Mouse (Mus musculus): ENCODE results near the gene Maml2.

Maml2 gene

DNA sequence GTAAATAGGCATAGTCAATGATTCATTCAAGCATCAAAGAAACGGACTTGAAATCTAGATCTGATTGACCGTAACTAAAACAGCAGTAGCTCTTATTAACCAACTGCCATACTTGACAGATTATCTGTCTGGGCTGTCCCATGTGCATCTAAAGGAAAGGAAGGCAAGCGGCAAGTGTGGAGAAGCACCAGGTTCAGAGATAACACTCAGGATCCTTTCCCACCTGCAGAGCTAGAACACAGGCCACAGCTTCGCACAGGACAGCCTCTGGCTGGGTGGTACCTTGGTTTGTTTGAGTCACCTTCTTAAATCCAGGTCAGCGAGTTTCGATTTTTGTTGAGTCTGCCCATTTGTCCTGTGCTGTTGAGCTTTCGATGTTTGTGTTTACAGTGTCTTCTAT, 240.4 kb downstream of the Maml2 start:
- DNase-seq, result no peak

DNA sequence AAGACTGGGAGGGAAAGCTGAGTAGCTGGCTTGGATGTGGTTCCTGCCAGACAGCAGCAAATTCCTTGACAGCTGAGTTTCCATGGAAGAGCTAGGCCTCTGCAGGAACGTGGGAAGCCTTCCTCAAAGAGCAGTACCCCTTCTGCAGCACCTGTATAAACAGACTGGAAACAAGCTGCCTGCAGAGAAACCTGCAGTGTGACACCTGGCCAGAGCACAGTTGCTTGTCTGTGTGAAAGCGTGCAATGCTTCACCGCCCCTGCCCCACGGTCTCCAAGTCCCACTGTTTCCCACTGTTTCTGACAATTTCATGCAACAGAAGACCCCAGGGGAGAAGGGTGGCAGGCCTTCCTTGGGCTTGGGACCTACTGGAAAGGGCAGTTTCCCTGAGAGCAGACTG, 241.8 kb downstream of the Maml2 start:
- DNase-seq, result no peak

DNA sequence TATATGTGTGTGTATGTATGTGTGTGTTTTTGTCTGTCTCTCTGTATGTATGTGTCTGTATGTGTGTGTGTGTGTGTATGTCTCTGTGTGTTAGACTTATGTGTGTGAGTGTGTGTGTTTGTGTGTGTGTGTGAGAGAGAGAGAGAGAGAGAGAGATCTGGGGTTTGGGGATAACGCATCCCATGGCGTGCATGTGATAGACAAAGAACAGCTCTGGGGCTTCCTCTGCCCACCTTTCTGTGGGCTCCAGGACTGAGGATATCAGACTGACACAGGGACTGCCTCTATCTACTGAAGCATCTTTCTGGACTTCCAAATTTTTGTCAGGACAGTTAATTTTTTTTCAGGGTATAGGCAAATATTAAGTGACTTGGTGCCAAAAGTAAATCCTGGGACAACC, 242.5 kb downstream of the Maml2 start:
- DNase-seq, result no peak

DNA sequence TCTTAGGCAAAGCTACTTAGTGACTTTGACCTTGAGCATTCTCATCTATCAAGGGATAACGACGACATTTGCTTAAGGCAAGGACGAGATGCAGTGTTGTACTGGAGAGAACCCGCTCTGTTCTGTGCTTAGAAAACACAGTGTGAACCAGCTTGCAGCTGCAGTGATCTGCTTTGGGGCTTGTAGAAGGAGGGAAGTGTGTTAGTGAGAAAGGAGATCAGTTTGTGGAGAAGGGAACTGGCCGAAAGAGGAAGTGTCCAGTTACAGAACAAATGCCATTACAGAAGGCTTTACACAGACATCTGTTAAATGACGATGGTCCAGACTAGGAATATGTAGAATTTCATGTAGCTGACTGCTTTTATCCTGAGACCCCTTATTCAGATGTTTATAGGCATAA, 243.0 kb downstream of the Maml2 start:
- no peak for DNase-seq

DNA sequence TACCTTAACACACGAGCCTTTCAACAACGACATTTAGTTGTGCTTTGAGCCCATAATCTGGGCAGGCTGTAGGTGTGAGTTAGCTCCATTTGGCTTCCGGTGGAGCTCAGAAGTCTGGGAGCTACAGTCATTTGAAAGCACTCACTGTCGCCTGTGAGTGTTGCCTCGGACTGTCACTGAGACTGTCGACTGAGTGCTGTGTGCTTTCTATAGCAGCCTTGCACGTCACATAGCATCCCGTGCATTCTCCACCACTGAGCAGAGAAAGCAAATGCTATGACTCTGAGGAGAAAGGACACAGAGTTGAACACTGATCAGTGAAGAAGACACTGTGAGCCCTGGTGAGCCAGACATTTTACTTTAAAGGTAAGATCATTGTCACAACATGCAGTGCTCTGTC, 245.4 kb downstream of the Maml2 start:
- no peak for DNase-seq

DNA sequence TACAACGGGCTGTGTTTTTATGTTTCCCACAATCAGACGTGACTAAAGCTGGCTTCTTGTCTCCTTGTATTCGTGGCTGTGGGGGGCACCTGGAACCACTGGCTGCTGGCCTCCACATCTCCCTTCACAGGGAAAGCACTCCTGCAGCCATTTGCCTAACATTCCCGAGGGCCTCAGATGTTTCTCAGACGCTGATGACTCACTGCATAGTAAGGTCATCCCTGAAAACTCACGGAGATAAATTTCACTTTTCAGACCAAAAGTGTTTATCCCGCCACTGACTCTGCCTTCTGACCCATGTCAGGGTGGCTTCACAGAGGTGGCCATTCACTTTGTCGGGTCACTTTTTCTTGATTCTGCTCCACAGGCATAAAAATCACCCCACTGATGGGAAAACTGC, 246.4 kb downstream of the Maml2 start:
- DNase-seq, result no peak

DNA sequence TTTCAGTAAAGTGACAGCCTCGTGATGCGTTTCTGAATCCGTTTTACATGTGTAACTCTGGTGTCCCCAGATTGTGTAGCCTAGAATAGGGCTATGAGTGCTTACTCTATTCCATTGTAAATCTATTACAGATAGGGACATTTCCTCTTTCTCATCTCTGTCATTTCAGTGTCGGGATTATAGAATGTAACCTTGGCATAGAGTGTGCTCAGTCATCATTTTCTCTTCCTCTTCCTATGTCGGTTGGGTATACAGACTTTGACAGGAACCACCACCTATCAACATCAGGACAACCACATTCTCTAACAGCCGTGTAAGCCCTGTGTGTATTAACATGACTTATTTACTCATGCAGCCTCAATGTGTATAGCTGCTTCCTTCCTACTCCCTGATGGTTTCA, 248.0 kb downstream of the Maml2 start:
- DNase-seq, result no peak

DNA sequence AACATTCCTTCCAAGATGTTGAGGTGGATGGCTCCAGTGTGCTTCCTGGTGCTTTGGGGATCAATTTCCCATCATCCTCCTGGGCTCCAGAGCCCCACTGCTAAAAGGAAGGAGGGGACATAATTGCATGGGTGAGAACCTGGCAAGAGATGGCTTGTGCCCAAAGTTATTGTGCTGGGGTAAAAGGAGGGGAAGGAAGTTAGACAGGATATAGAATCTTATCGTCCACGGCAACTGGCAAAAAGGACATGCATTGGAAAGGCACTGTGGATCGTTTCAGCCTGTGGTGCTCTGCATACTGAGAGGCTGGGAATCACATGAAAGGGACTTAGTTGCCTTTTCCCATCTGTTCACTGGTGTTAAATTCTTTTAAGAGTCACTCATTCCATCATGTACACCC, 252.2 kb downstream of the Maml2 start:
- DNase-seq, result no peak

DNA sequence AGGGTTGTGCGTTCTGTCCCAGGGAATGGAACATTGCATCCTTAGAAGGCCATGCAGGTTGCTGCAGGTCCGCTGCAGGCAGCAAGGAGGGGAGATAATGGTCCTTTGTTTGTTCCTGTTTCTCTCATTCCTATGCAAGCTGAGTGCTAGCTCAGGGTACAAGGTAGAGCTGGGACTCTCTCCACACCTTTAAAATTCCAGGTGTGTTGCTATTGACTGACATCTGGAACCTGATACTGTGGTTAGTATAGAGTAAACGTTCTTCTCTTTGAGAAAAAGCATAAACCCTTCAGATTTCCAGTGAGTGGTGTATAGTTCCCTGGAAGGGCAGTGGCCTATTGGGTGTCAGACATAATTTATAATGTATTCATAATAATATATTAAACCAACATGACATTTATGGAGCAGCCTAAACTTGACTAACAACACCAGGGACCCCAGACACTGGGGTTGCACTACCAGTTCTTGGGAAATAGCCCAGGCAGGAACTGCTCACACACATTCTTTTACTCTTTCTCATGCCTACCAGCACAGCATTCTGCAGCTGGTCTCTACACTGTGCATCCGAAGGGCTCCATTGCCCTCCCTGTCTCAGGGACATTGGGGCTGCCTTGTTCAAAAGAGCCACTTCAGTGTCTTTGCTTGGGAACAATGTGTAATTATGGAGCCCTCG, 254.8 kb downstream of the Maml2 start:
- DNase-seq, result no peak

DNA sequence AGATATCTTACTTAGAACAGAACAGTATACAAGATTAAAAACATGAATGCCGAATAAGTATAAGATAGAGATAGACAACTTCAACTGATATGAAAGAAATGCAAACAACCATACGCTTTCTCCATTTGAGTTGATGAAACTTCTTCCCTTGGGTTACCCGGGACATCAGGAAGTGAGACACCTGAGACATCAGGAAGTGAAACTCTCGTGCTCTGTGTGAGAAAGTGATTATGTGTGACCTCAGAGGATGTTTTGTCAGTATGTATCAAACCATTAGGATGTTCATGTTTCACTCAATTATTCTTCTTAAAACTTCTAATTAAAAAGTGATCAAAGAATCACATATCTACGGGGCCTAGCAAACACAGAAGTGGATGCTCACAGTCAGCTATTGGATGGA, 257.0 kb downstream of the Maml2 start:
- DNase-seq, result no peak

DNA sequence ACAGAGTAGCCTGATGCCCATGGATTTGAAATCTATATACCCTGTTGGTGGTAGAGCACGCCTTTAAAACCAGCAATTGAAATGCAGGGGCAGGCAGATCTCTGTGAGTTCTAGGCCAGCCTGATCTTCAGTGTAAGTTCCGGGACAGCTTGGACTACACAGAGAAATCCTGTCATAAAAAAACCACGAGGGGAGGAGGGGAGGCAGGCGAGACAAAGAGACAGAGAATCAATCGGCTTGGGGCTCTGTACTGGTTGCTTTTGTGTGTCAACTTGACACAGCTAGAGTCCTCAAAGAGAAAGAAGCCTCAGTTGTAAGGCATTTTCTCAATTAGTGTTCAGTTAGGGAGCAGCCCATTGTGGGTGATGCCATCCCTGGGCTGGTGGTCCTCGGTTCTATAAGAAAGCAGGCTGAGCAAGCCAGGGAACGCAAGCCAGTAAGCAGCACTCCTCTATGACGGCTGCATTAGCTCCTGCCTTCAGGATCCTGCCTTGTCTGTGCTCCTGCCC, 258.3 kb downstream of the Maml2 start:
- DNase-seq, result no peak

DNA sequence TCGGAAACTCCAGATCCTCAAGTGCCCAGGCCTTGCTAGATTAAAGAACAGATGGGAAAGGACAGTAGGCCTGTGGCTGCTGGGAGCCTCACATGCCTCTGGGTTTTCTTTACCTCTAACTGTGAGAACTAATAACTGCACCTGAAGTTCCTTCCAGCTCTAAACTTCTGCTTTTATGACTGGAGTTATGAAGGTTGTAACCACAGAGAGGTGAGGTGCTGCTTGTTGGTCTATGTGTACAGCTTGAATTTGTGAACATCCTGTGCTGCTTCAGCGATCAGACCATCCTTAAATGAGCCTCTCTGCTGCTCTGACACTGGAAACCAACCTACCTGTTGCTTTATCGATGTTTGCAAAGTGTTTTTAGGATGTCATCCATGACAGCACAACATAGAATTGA, 258.9 kb downstream of the Maml2 start:
- no peak for DNase-seq

DNA sequence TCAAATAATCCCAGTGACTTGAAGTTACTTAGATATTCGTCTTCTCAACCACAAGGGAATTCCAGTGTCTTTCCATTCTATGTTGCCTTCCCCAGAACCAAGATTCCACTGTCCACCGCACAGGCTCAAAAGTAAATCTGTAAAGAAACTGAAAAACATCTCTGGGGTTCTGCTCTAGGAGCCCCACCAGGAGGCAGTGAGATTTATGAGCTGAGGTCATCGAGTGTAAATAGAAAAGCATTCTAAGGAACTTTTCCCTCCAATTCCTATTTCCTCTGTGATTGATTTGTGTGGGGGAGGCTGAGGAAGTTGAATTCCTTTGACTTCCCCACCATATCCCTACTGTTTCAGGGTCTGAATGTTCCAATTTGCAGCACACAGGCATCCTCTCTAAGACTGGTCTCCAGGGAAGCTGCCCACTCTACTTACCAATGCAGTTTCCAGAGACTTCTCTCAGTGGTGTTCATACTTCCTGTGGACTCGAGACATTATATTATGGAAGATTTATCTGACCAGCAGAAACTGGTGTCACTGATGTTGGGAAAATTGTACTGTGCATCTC, 261.1 kb downstream of the Maml2 start:
- DNase-seq, result no peak

DNA sequence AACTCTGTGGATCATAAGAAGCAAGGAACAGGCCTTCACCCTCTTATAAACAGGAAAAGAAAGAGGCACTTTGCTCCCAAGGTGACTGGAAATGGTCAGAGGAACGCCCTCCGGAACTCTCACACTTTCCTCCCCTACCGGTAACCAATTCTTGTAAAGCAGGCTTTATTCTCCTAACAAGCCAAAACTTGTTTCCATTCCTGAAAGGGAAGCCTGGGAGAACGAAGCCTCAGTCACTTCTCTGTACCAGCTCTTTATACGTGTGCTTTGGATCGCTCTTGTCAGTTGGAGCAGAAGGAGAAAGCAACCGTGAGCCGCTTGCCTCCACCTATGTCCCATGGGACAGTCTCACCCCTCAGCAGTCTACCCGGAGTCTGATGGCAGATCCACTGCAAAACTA, 262.9 kb downstream of the Maml2 start:
- no peak for DNase-seq

DNA sequence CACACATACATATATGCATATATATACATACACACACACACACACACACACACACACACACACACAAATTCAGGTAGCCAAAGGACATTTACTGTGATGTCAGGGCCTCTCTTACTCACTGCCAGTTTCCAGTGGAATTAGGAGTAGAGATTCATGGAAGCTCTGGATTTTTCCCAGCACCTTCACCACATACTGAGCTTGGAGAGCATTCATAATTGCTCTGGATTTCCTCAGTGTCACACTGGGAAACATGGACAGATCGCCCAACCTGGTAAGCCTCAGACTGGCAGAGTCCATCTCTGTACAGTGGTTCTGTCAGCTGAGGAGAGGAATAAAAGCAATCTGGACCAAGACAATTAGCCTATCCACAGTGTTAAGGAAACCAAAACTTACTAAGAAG, 263.6 kb downstream of the Maml2 start:
- no peak for DNase-seq

DNA sequence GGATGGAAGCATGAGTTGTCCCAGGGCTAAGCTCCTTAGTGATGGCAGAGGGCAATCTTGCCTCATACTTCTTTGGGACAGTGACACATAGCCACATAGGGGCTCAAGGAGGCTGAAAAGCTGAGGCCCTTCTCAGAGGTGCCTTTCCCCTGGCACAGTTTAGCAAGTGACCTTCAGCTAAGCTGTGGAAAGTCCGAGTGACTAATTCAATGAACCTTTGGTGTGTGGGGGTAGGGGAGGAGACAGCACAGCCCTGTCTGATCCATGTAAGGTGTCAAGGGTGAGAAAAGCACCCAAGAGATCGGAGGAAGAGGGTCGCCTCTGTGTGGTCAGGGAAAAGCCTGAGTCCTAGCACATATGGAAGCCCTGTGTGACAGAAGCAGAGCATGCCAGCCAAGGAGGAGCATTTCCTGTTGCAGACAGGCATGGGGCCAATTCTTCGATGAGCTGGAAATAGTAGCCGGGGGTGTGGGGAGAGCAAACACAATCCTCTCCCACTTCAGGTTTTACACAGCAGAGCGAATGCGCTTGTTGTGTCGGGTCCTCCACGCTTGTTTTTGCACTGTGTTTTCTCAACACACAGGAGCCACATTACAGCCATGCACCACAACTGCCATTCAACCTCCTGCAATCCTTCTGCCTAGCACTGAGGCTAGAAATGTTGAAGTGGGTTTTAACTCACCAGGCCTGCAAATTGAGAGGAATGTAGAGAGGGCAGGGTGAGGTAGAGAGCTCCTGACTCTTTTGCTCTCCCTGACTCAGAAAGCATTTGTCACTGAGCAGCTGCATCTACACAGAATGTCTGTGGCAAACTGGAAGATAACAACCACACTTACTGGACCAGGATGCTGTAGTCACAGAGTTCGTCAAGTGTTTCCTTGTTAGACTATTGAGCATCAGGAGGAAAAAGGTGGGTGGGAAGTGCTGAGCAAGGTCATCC, 266.0 kb downstream of the Maml2 start:
- DNase-seq, result no peak

DNA sequence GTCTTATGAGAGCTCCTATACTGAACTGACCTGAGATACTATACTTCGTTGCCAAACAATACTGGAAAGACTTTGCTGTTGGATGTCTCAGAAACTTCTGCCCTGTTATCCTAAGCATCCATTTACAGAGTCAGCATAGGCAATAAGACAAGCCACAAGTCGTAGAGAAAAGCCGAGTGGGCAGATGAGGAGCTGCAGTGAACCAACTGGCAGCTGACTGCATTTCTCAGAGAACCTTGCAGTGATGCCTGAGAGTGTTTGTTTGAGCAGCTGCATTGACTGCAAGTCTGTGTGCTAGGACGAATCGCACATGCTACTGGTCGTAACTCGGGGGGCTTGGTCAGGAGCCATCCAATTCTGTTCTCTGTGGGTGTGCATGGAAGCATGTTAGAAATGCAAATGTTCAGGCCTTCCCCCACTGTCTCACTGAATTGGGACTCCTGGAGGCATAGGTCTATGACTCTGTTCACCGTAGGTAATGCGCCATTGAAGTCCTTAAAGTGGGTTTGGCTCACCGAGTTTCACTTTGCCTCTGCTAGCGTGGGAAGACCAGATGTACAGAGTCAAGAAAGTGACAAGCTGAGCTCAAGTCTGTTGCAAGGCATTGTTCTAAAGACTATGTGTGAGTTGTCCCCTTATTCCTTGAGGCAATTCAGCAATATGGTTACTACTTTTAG, 267.7 kb downstream of the Maml2 start:
- DNase-seq, result no peak

DNA sequence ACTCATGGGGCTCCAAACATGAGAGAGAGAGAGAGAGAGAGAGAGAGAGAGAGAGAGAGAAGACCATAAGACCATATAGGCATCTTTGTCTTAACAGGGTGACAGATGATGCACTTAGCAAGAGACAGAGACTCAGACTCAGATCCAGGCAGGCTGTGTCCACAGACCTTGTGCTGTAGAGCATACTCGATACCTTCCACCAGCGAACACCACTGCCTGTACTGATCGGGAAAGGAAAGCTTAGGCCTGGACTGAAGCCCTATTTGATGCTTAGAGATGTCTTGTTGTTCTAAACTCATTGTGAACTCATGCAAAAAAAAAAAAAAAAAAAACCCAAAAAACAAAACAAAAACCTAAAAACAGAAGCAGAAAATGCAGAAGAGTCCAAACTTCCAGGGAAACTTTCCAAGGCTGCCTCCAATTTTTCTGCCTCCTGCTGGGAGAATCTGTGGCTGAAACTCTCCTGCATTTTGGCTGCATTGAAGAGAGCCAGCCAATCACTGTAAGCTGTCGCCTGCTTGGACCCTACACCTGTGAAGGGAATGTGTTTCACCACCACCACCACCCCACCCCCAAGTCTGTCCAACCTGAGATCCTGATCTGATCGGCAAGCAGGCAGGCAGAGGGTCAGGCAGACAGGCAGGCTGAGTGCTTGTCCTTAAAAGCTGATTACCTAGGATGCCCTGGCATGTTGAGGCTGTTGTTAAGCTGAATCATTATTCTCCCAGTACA, 268.6 kb downstream of the Maml2 start:
- no peak for DNase-seq

DNA sequence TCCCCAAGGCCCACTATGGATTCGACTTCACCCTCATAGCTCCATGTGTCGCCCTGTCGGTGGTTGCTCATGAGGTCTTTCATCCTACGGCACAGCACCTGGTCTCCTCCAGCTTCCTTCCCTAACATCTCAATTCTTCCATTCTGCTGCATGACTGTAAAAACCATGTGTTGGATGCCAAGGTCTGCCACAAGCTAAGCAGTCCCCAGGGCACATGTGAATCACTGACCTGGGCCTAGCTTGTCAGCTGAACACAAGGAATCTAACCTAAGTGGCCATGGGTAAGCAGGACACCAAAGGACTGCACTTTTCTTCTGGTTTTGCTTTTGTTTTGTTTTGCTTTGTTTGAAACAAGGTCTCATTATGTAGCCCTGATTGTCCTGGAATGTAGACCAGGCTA, 271.3 kb downstream of the Maml2 start:
- DNase-seq, result no peak

DNA sequence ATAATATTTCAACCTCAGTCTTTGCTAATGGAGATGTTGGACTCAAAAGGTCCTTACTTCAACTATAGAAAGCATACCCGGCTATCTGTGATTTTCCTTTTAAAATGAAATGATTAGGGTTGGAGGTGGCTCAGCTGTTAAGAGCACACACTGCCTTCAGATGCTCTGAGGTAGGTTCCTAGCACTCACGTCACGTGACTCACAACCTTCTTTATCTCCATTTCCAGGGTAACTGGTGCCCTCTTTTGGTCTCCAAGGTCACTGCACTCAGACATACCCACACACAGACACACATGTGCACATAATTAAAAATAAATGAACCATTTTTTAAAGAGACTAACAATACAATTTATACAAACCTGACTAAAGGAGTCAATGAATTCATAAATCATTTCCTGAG, 275.1 kb downstream of the Maml2 start:
- DNase-seq, result no peak

DNA sequence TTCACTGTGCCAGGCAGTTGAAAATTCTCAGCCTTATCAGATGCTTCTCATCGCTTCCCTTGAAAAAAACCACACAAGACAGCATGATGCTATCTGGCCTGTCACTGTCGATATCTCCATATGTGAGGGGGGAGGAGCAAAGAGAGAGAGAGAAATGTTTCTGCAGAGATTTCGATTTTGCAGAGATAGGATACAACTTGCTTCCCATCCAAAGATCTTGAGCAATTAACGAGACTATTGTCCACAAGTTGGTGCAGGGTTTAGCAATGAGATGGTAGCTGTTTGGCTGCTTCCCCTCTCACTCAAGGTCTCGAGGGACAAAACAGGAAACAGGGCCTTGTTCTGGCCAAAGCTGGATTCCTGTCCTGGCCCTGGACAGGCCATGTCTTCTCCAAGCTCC, 276.3 kb downstream of the Maml2 start:
- no peak for DNase-seq

DNA sequence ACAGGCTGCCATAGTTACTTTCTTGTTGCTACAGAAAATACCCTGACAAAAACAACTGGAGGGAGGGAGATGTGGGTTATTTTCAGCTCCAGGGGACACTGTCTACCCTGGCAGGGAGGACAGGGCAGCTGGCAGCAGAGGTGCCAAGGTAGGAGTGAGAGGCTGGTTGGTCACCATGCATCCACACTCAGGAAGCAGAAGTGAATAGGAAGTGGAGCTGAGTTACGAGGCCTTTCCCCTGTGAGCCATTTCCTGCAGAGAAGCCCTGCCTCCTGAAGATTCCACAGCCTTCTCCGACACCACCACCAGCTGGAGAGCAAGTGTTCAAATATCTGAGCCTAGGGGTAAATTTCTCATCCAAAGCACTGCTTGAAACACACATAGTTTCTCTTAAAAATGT, 277.2 kb downstream of the Maml2 start:
- DNase-seq, result no peak

DNA sequence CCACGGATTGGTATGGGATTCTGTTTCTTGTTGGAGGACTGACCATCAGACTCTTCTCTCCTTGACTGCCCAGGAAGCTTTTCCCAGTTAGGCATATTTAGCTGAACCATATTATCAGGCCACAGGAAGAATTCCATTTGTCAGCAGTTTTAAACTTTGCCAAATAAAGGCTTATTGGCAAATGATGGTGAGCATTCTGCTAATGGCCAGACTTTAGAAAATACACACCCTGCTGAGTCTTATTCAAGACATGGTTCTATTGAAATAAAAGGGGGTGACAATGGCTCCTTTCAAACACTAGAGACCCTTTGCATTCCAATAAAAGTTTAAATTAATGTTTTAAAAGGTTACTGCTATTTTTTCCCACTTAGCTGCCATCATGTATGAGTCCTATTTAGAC, 279.4 kb downstream of the Maml2 start:
- no peak for DNase-seq

Data from spleen, adult 18-20 months (tissue).